Mouse (Mus musculus) 416B (cell line): ENCODE measurements at regions not wholly inside any gene's neighbourhood (a gene's known extent, or its start where the extent isn't known, plus 50 kb on each side); places are given as distances from the start of the nearest gene placed in this dataset.

Source experiments
- DNase-seq: peaks from one replicate; pipeline ENCODE4 v3.0.0; 2011; ENCODE audit warnings: low read depth

GRCm38 (mm10) chr12:106128944-106129724 is 119.1 kb downstream of the Vrk1 start:
- DNase-seq: no peak

DNA sequence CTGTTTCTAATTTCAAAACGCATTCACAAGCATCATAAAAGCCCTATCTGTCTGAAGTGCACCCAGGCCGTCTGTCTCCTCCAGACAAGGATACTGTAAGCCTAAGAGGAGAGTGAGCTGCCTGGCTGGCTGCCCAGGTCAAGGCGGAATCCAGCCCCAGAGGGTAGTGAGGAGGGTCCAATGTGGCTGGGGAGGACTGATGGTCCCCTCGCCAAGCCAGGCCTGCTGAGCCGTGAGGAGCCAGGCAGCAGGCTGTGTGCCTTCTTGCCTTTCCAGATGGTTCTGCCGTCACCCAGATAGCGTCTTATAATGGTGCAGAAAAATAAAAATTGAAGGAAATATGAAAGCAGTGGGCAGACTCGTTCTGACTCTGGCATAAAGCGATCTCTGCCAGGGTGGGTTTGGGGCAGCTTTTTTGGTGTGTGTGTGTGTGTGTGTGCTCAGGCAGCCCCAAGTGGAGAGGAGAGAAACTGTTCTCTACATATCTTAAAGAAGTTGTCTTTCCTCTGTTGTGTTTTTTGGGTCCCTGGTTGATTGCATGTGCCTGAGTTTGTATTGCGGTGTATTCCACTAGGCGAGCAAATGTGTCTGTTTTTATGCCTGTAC is 120.1 kb downstream of the Vrk1 start:
- DNase-seq: no peak

DNA sequence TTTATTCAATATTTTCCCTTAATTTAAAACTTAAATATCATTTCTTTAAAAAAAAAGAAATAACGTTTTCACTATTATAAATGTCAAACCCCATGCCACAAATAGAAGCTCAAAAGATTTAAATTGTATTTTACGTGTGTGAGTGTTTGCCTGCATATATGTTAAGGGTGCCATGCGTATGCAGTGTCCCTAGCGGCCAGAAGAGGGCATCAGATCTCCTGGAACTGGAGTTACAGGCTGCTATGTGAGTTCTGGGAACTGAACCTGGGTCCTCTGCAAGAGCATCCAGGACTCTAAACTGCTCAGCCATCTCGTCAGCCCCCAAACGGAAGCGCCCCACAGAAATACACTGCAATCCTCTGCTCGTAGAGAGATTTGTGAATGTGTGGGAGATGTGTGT is 122.7 kb downstream of the Vrk1 start:
- no peak for DNase-seq

DNA sequence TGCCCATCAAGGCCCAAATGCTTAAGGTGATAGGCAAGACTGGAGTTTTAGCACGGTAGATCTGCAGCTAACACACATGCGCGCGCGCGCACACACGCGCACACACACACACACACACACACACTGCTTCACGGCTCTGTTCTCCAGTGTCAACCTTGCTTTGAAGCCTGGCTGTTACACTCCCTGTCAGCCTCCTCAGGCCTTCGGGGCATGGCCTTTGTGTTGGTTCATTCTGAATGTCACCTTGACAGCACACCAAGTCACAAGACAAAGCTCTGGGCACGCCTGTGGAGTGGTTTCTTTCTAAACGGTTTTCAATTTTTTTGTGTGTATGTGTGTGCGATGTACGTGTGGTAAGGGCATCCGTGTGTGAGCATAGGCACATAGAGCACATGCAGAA is 128.4 kb downstream of the Vrk1 start:
- no peak for DNase-seq

- no peak for DNase-seq
These were observed 129.5 kb downstream of the Vrk1 start for GRCm38 (mm10) chr12:106139491-106139890.

- no peak for DNase-seq
These were observed 129.9 kb downstream of the Vrk1 start for GRCm38 (mm10) chr12:106139927-106140326.

GRCm38 (mm10) chr12:106140671-106141070 is 130.6 kb downstream of the Vrk1 start:
- DNase-seq: no peak

DNA sequence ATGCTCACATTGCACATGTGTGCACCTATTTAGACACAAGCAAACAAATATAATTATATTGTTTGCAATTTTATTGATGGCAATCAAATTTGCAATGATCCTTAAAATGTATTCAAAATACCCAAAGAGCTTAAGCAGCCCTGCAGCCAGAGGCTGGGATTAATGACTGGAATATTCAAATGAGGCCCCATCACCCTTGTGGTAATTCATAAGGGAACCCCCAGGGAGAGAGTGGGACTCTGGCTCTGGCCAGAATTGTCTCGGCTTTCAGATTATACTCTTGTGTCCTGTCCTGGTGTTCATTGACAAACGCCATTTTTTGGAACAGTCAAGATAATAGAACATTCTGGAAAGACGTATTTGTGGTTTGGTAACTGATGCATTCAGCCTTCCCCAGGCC is 133.5 kb downstream of the Vrk1 start:
- DNase-seq: no peak

DNA sequence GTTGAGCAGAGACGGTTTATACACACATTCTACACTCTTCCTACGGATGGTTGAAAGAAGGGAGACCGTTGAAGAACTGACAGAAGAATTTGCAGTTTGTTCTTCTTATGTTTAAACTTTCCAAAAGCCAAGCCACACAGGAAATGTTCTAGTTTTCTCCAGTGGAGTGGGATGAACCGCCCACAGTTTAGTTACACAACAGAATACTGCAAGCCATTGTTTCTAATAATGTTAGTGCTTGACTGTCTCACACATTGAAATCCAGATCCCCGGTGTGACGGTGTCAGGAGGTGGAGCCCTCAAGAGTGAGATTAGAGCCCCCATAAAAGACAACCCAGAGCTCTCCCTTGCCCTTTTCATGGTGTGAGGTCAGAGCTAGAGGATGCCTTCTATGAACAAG is 146.8 kb downstream of the Vrk1 start:
- DNase-seq: no peak

DNA sequence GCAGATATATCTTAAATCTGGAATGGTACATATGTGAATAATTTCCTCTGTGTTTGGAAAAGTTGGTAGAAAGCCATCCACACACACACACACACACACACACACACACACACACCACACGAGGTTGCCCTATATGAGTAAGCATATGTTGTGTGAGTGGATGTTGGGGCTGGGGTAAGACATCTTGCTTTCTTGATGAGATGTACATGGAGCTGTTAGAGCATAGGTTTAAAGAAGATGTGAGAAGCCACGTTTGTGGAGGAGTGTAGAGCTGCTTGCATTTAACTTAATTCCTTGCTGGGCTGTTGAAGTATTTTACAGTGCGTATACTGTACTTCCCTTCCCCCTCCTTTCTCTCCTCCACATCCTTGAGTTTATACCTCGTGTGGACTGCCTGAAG is 147.8 kb downstream of the Vrk1 start:
- no peak for DNase-seq

GRCm38 (mm10) chr12:106158620-106159019 is 148.6 kb downstream of the Vrk1 start:
- DNase-seq: no peak

- DNase-seq: no peak
These were observed 161.3 kb downstream of the Vrk1 start for GRCm38 (mm10) chr12:106171301-106171700.

GRCm38 (mm10) chr12:106173211-106173610 is 163.2 kb downstream of the Vrk1 start:
- DNase-seq: no peak

DNA sequence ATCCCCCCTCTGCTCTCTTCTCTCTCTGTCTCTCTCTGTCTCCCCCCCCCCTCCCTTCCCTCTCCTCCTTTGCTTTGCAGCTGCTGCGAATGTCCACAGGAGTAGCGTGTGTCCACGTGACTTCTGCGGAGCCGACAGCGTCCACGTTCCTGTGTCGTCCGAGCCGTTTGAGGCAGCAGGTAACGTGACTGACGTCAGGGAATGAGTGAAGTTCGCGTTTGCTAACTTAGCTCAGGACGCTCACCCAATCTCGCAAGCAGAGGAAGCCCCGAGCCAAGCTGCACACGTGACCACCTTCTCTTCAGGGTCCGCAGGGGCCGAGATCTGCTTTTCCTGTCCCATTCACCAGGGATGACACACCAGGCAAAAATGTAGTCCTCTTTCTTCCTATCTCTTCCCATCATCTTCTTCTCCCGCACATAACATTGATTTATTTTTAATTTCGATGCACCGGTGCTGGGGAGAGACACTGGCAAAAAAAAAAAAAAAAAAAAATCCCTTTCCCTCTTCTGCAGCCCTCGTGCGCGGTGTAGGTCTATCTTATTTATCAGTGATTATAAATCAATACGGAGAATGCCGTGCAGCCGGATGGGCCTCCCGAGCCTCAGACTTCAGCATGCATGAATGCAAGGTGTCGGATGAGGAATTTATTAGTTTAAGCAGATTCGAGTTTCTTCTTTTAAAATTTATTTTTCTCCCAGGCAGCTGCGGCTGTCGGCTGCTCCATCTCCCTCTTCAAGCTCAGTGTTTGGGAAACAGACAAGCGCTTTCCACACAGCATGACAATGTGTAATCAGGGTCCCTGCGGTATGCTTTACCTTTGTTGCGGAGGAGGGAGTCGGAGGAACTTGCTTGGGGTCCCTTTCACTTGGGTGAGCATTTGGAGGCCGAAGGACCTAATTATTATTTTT is 164.3 kb downstream of the Vrk1 start:
- DNase-seq: no peak

GRCm38 (mm10) chr12:106174981-106175700 is 165.1 kb downstream of the Vrk1 start:
- DNase-seq: no peak

GRCm38 (mm10) chr12:106177302-106177701 is 167.3 kb downstream of the Vrk1 start:
- no peak for DNase-seq

- no peak for DNase-seq
These were observed 167.8 kb downstream of the Vrk1 start for GRCm38 (mm10) chr12:106177861-106178260.

- DNase-seq: no peak
These were observed 168.7 kb downstream of the Vrk1 start for GRCm38 (mm10) chr12:106178688-106179205.

DNA sequence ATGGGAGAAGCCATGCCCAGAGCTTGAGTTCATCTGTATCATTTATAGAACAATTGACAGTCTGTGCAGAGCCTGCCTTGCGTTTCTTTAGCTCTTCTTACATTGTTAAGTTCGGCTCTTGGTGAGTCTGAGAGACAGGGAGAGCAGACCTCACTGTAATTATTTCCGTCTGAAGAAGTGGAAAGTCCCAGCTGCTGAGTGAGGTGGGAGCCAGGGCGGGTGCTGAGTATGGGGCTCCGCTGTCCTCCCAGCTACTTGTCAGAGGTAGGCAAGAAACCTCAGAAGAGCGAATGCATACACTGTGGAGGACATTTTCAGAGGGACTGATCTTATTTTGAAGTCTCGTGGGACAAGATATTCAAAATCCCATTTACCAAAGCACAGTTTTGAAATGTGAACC is 172.9 kb downstream of the Vrk1 start:
- no peak for DNase-seq

- no peak for DNase-seq
These were observed 173.9 kb downstream of the Vrk1 start for GRCm38 (mm10) chr12:106183973-106184372.

- no peak for DNase-seq
These were observed 175.5 kb downstream of the Vrk1 start for GRCm38 (mm10) chr12:106185398-106186077.
